Mouse (Mus musculus): ENCODE data around the gene Dbh.

DNA sequence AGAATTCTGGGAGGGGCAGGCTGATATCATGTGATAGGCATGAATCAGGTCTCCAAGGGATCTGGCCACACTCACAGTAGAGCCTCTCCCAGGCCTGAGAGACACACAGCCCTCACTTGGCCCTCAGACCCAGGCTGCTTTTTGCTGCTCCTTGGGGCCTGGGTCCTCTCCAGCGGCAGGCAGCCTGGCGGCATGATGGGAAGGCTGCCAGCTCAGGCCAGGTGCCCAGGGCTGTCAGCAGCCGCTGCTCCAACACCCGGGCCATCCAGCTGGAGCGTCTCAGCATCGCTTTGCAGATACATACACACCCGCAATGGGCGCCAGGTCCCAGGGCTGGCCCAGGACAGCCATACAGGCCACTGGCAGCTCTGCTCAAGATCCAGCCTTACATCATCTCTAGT is 44.8 kb upstream of the Dbh start:
- TF ChIP-seq POLR2A (IDR thresholded peaks at IDR 0.05; ENCODE audit: control insufficient read depth, extremely low read depth, insufficient read depth, low read length, poor library complexity) = no peak
- no peak for TF ChIP-seq CTCF (IDR thresholded peaks at IDR 0.05; ENCODE audit: borderline replicate concordance, control insufficient read depth, extremely low read depth, insufficient read depth, low read length, poor library complexity)
